Mouse (Mus musculus) forebrain, embryonic 16.5 days (tissue): ENCODE results near the gene Adra1d. TPM values are rescaled to one million over a fixed set of nuclear protein-coding genes. Genes with fewer than 3 reads are reported as not detected.
A peak's percentile ranks its signal among the peaks of the same experiment; 100 is the strongest.

Experiments
- ATAC-seq: fragments of 200-750 bp; cut with Nextera tagmentation; 2 replicates; pipeline ENCODE4 v1.8.0; 2017; ENCODE audit warnings: mild to moderate bottlenecking, moderate library complexity
- H3K27ac ChIP-seq: fragments of 300-500 bp; sonication (generic); 2 replicates; pipeline ENCODE4 v1.5.1; 2014; ENCODE audit warnings: low read length, control low read depth
- H3K27me3 ChIP-seq: fragments of 300-500 bp; sonication (generic); replicated peaks from 2 replicates; pipeline ENCODE4 v1.6.1; 2014; ENCODE audit warnings: low read length; ENCODE audit not compliant: control insufficient read depth, insufficient read depth
- H3K36me3 ChIP-seq: fragments of 300-500 bp; sonication (generic); 2 replicates; pipeline ENCODE4 v1.6.1; 2014; ENCODE audit not compliant: control insufficient read depth, insufficient read depth
- H3K4me1 ChIP-seq: fragments of 300-500 bp; sonication (generic); replicated peaks from 2 replicates; pipeline ENCODE4 v1.6.1; 2014; ENCODE audit warnings: low read length; ENCODE audit not compliant: control insufficient read depth, insufficient read depth
- H3K4me2 ChIP-seq: fragments of 300-500 bp; sonication (generic); 2 replicates; pipeline ENCODE4 v1.6.1; 2014; ENCODE audit warnings: mild to moderate bottlenecking, low read length, control low read depth
- H3K4me3 ChIP-seq: fragments of 300-500 bp; sonication (generic); replicated peaks from 2 replicates; pipeline ENCODE4 v1.5.1; 2014; ENCODE audit warnings: mild to moderate bottlenecking, low read length, control low read depth
- H3K9ac ChIP-seq: fragments of 300-500 bp; sonication (generic); replicated peaks from 2 replicates; pipeline ENCODE4 v1.6.1; 2014; ENCODE audit warnings: low read depth, low read length, control low read depth
- H3K9me3 ChIP-seq: fragments of 300-500 bp; sonication (generic); 2 replicates; pipeline ENCODE4 v1.6.1; 2016; ENCODE audit warnings: low read length; ENCODE audit not compliant: control insufficient read depth
- WGBS: fragments of 180-500 bp; shearing (Covaris S2); extraction: QIAGEN DNeasy Blood & Tissue Kit; methylation state at CpG from one replicate; pipeline ENCODE4 v1.1.7; 2014; 5-methylcytosine and 5-hydroxymethylcytosine counted together
- polyA plus RNA-seq: library from polyadenylated mRNA; unstranded; fragments of >200 nt; fragmentation: Nextera tagmentation; extraction: Ambion mirVana; gene quantifications from 2 replicates; pipeline ENCODE4 v1.2.1, GENCODE M21; 2015

Gene Adra1d
- polyA plus RNA-seq, 1 experiment from 2014 or later, result 0.10 TPM

- peak overlapping the region; percentile 46 for H3K27ac ChIP-seq
- no peaks in the 10 kb centered on the region for H3K27me3 ChIP-seq
- H3K4me3 ChIP-seq, result no peak overlapping the region
- peaks cover 43% of the 10 kb centered on the region for H3K4me1 ChIP-seq
- no peaks in the 10 kb centered on the region for H3K36me3 ChIP-seq
- H3K9me3 ChIP-seq, result no peaks in the 10 kb centered on the region
- 2% methylated on average over 3 of the region's 3 CpGs for WGBS
- peak overlapping the region; percentile 7; the same call in 1 of the 2 replicates for H3K9ac ChIP-seq
- ATAC-seq, result peak; percentile 90
- H3K4me2 ChIP-seq, result no peak overlapping the region
These were observed 55.7 kb downstream of the Adra1d start for GRCm38 (mm10) chr2:131506358-131506757.

- Histone ChIP-seq H3K4me3 (no peak overlapping the region), H3K4me2 (no peak overlapping the region), H3K36me3 (no peaks in the 10 kb centered on the region), H3K27me3 (no peaks in the 10 kb centered on the region), H3K27ac (no peak overlapping the region), H3K4me1 (peaks cover 46% of the 10 kb centered on the region), H3K9ac (no peak overlapping the region), H3K9me3 (no peaks in the 10 kb centered on the region)
- no peak for ATAC-seq
These were observed 56.7 kb downstream of the Adra1d start for GRCm38 (mm10) chr2:131505431-131505830.

GRCm38 (mm10) chr2:131502561-131502960, 59.5 kb downstream of the Adra1d start:
- Histone ChIP-seq H3K4me3 (no peak overlapping the region), H3K36me3 (no peaks in the 10 kb centered on the region), H3K4me1 (peaks cover 30% of the 10 kb centered on the region), H3K9me3 (no peaks in the 10 kb centered on the region), H3K9ac (no peak overlapping the region), H3K27me3 (no peaks in the 10 kb centered on the region), H3K4me2 (no peak overlapping the region), H3K27ac (no peak overlapping the region)
- WGBS, result 70% methylated on average over 5 of the region's 5 CpGs
- no peak for ATAC-seq

- no peaks in the 10 kb centered on the region for H3K27me3 ChIP-seq
- no peaks in the 10 kb centered on the region for H3K36me3 ChIP-seq
- no peak overlapping the region for H3K4me2 ChIP-seq
- peaks cover 27% of the 10 kb centered on the region for H3K4me1 ChIP-seq
- peak overlapping the region; percentile 14; the same call in 1 of the 2 replicates for H3K27ac ChIP-seq
- H3K9me3 ChIP-seq, result no peaks in the 10 kb centered on the region
- peak; percentile 46; the same call in 1 of the 2 replicates for ATAC-seq
- 42% methylated on average over 5 of the region's 5 CpGs for WGBS
- no peak overlapping the region for H3K4me3 ChIP-seq
- H3K9ac ChIP-seq, result no peak overlapping the region
These were observed 60.2 kb downstream of the Adra1d start for GRCm38 (mm10) chr2:131501886-131502285.

- H3K4me3 ChIP-seq, result no peak overlapping the region
- no peak overlapping the region for H3K4me2 ChIP-seq
- no peak overlapping the region for H3K9ac ChIP-seq
- H3K27me3 ChIP-seq, result no peaks in the 10 kb centered on the region
- H3K9me3 ChIP-seq, result no peaks in the 10 kb centered on the region
- H3K4me1 ChIP-seq, result peaks cover 29% of the 10 kb centered on the region
- peak; percentile 22; the same call in 1 of the 2 replicates for ATAC-seq
- H3K36me3 ChIP-seq, result no peaks in the 10 kb centered on the region
- WGBS, result 78% methylated on average over 5 of the region's 5 CpGs
- H3K27ac ChIP-seq, result no peak overlapping the region
These were observed 62.7 kb downstream of the Adra1d start for GRCm38 (mm10) chr2:131499290-131499845.

DNA sequence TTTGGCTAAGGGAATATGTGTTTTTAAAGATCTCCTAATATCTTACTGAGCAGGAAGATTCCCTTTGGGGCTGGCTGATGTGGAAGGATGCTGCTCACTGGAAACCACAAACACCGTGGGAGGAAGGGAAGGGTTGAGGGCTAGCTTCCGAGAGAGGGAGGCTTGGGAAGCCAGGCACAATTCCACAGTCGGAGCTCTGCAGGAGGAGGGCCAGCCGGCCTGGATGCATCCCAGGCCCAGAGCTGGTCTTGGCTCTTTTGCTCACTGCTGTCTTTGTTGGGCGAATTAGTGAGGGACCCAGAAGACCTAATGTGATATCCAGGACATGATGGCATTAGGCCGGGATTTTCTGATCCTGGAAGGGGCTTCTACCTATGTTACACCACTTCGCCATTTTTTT, 63.9 kb downstream of the Adra1d start:
- Histone ChIP-seq H3K9me3 (no peaks in the 10 kb centered on the region), H3K4me1 (peaks cover 36% of the 10 kb centered on the region), H3K27me3 (no peaks in the 10 kb centered on the region), H3K36me3 (no peaks in the 10 kb centered on the region), H3K27ac (no peak overlapping the region), H3K9ac (no peak overlapping the region), H3K4me2 (no peak overlapping the region), H3K4me3 (no peak overlapping the region)
- no peak for ATAC-seq
- WGBS, result 71% methylated on average over 7 of the region's 7 CpGs

DNA sequence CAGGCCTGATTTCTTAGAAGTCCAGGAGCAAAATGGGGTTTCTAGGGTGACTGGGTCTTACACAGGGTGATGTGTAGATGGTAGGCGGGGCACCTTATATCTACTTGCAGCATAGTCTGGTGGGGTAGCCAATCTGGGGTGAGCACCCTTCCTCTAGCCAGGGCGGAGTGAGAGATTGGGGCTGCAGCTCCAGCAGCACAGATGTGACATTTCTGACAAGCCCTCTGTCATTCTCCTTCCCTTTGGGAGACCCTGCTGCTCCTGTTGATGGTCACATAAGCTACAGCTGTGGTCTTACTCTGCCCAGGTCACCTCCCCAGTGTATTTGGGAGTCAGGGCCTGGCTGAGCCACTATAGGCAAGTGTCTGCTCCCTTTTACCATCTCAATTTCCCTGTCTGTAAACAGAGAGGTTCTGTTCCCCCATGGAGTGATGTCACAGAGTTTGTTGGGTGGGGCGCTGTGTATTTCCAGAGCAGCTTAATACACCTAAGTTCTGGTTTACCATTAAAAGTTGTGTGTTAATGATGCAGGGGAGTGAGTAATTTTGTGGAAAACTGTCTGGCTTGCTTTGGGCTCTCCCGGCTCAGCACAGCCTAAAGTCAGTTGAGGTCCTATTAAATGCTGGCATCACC, 64.7 kb downstream of the Adra1d start:
- Histone ChIP-seq H3K4me3 (no peak overlapping the region), H3K9ac (no peak overlapping the region), H3K27ac (no peak overlapping the region), H3K4me2 (no peak overlapping the region), H3K4me1 (peaks cover 42% of the 10 kb centered on the region), H3K9me3 (no peaks in the 10 kb centered on the region), H3K27me3 (no peaks in the 10 kb centered on the region), H3K36me3 (no peaks in the 10 kb centered on the region)
- WGBS, result 91% methylated on average over 4 of the region's 4 CpGs
- no peak for ATAC-seq

- H3K27ac ChIP-seq, result no peak overlapping the region
- no peaks in the 10 kb centered on the region for H3K9me3 ChIP-seq
- H3K27me3 ChIP-seq, result no peaks in the 10 kb centered on the region
- H3K36me3 ChIP-seq, result no peaks in the 10 kb centered on the region
- H3K4me1 ChIP-seq, result peaks cover 32% of the 10 kb centered on the region
- no peak overlapping the region for H3K9ac ChIP-seq
- WGBS, result 91% methylated on average over 5 of the region's 5 CpGs
- no peak overlapping the region for H3K4me3 ChIP-seq
- no peak overlapping the region for H3K4me2 ChIP-seq
- ATAC-seq, result no peak
These were observed 65.8 kb downstream of the Adra1d start for GRCm38 (mm10) chr2:131496125-131496820.
